Mouse (Mus musculus) gastrocnemius, postnatal 25 days (tissue): ENCODE data around the gene Sh2d7. TPM values are rescaled to one million over a fixed set of nuclear protein-coding genes. Genes with fewer than 3 reads are reported as not detected.

Experiments
- DNase-seq: peaks from one replicate; pipeline ENCODE4 v3.0.0; 2022
- long read RNA-seq, 2 experiments: library from polyadenylated mRNA; stranded (forward); transcript quantifications; one replicate each; pipeline ENCODE4 v2.0.0; 2021
- total RNA-seq, 2 experiments: library from RNA; stranded (reverse); gene quantifications; 1 replicate in 1 of 2; 2 replicates in 1 of 2; pipeline ENCODE4 v1.2.3; 2021

Gene Sh2d7
- not detected for total RNA-seq
- long read RNA-seq, experiment 1 = 0 reads
- long read RNA-seq, experiment 2 = 0 reads

- no peak for DNase-seq
These were observed at the start of gene Sh2d7 for GRCm38 (mm10) chr9:54538684-54539083. Gene Sh2d7, plus strand, starts transcription at chr9:54538984.

- no peak for DNase-seq
These were observed 49.2 kb upstream of the Sh2d7 start for GRCm38 (mm10) chr9:54489599-54489998.

GRCm38 (mm10) chr9:54490431-54490830 is 48.4 kb upstream of the Sh2d7 start:
- DNase-seq = no peak

GRCm38 (mm10) chr9:54499291-54499690 is 39.5 kb upstream of the Sh2d7 start:
- no peak for DNase-seq

- DNase-seq = no peak
These were observed 39.0 kb upstream of the Sh2d7 start for GRCm38 (mm10) chr9:54499791-54500190.

- peak; percentile 18 for DNase-seq
These were observed 37.8 kb upstream of the Sh2d7 start for GRCm38 (mm10) chr9:54500832-54501452.

- peak; percentile 89 for DNase-seq
These were observed 37.2 kb upstream of the Sh2d7 start, which contains the start of gene Dmxl2 for GRCm38 (mm10) chr9:54501453-54502110. Gene Dmxl2, minus strand, starts transcription at chr9:54501626.

GRCm38 (mm10) chr9:54502111-54502495 is 36.7 kb upstream of the Sh2d7 start:
- no peak for DNase-seq

GRCm38 (mm10) chr9:54502873-54503272 is 35.9 kb upstream of the Sh2d7 start:
- no peak for DNase-seq

GRCm38 (mm10) chr9:54515991-54516390 is 22.8 kb upstream of the Sh2d7 start:
- DNase-seq = no peak

GRCm38 (mm10) chr9:54518921-54519320 is 19.9 kb upstream of the Sh2d7 start:
- no peak for DNase-seq

GRCm38 (mm10) chr9:54520286-54520685 is 18.5 kb upstream of the Sh2d7 start:
- DNase-seq = no peak

- no peak for DNase-seq
These were observed 11.1 kb upstream of the Sh2d7 start for GRCm38 (mm10) chr9:54527694-54528093.

GRCm38 (mm10) chr9:54529950-54530349 is 8.8 kb upstream of the Sh2d7 start:
- DNase-seq = no peak

- no peak for DNase-seq
These were observed 7.9 kb upstream of the Sh2d7 start for GRCm38 (mm10) chr9:54530836-54531235.

- DNase-seq = no peak
These were observed 7.4 kb upstream of the Sh2d7 start for GRCm38 (mm10) chr9:54531421-54531820.

GRCm38 (mm10) chr9:54532926-54533325 is 5.9 kb upstream of the Sh2d7 start:
- no peak for DNase-seq

- no peak for DNase-seq
These were observed 4.8 kb upstream of the Sh2d7 start for GRCm38 (mm10) chr9:54533975-54534374.

- DNase-seq = no peak
These were observed 2.5 kb upstream of the Sh2d7 start for GRCm38 (mm10) chr9:54536236-54536635.

GRCm38 (mm10) chr9:54537030-54537429 is 1.8 kb upstream of the Sh2d7 start:
- no peak for DNase-seq

- DNase-seq = no peak
These were observed 1.3 kb upstream of the Sh2d7 start for GRCm38 (mm10) chr9:54537480-54537879.

- DNase-seq = no peak
These were observed 540 bp upstream of the Sh2d7 start for GRCm38 (mm10) chr9:54538244-54538643.

GRCm38 (mm10) chr9:54540801-54541200 is 2.0 kb downstream of the Sh2d7 start:
- no peak for DNase-seq
